Mouse (Mus musculus) Muller cell, postnatal 12 days (primary cell): ENCODE measurements at regions not wholly inside any gene's neighbourhood (a gene's known extent, or its start where the extent isn't known, plus 50 kb on each side); places are given as distances from the start of the nearest gene placed in this dataset.

Experiments
- DNase-seq: peaks from one replicate; pipeline ENCODE4 v3.0.0-alpha.2; 2015; ENCODE audit errors: inconsistent ontology term

- DNase-seq: peak; percentile 12
Observed at GRCm38 (mm10) chr3:9884691-9885354, 203.1 kb upstream of the Gm9833 start.

- peak; percentile 45 for DNase-seq
Observed at GRCm38 (mm10) chr3:9885565-9885964, 202.3 kb upstream of the Gm9833 start.

GRCm38 (mm10) chr3:9886077-9886476 lies 201.8 kb upstream of the Gm9833 start:
- no peak for DNase-seq

- no peak for DNase-seq
Observed at GRCm38 (mm10) chr3:9886765-9887626, 200.9 kb upstream of the Gm9833 start.

GRCm38 (mm10) chr3:9887627-9887994 lies 200.3 kb upstream of the Gm9833 start:
- no peak for DNase-seq

- DNase-seq: no peak
Observed at GRCm38 (mm10) chr3:9888051-9888450, 199.9 kb upstream of the Gm9833 start.

- DNase-seq: peak; percentile 36
Observed at GRCm38 (mm10) chr3:9892884-9893494, 194.9 kb upstream of the Gm9833 start.

- no peak for DNase-seq
Observed at GRCm38 (mm10) chr3:9895396-9896135, 192.3 kb upstream of the Gm9833 start.

- no peak for DNase-seq
Observed at GRCm38 (mm10) chr3:9896303-9896702, 191.6 kb upstream of the Gm9833 start.

- no peak for DNase-seq
Observed at GRCm38 (mm10) chr3:9901663-9902062, 186.2 kb upstream of the Gm9833 start.

GRCm38 (mm10) chr3:9913357-9913756 lies 174.6 kb upstream of the Gm9833 start:
- DNase-seq: no peak

GRCm38 (mm10) chr3:9916538-9917106 lies 171.3 kb upstream of the Gm9833 start:
- DNase-seq: no peak

- peak; percentile 86 for DNase-seq
Observed at GRCm38 (mm10) chr3:9920331-9920730, 167.6 kb upstream of the Gm9833 start.

- DNase-seq: no peak
Observed at GRCm38 (mm10) chr3:9921730-9922129, 166.2 kb upstream of the Gm9833 start.

- no peak for DNase-seq
Observed at GRCm38 (mm10) chr3:9922541-9923046, 165.3 kb upstream of the Gm9833 start.

GRCm38 (mm10) chr3:9924630-9925029 lies 163.3 kb upstream of the Gm9833 start:
- DNase-seq: no peak

- no peak for DNase-seq
Observed at GRCm38 (mm10) chr3:9936853-9937441, 151.0 kb upstream of the Gm9833 start.

- no peak for DNase-seq
Observed at GRCm38 (mm10) chr3:9938651-9939050, 149.3 kb upstream of the Gm9833 start.

GRCm38 (mm10) chr3:9942631-9943030 lies 145.3 kb upstream of the Gm9833 start:
- no peak for DNase-seq

- peak; percentile 58 for DNase-seq
Observed at GRCm38 (mm10) chr3:9947357-9948065, 140.4 kb upstream of the Gm9833 start.
